Comparison of ENCODE assay signal across 8 mouse cellular contexts in the genomic region with DNA sequence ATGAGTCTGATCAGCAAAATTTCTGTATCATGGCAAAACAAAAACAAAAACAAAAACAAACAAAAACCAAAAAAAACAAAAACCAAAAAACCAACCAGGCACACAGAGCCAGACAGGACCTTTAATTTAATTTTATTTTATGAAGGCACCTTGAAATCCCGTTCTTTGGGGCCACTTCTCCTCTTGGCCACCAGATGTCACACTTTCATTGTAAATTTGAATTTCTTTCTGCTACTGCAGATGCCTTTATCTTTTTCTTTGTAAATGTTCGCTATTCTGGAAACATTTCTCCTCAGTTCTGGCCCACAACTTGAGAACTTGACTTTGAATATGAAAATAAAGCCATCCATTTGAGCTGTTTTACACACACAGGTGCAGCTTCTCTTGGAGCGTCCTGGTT.
DNase-seq lines count a peak whose midpoint lies in the region; ATAC-seq lines count a peak whose summit lies in the region.

No protein-coding gene starts in this region.

- H3K9ac ChIP-seq in hindbrain, embryonic 14.5 days, result no peak overlapping the region

- no peaks in the 10 kb centered on the region for H3K4me1 ChIP-seq in hindbrain, embryonic 14.5 days (replicated peaks; ENCODE audit: control insufficient read depth, insufficient read depth, low read length)
- H3K4me1 ChIP-seq in hindbrain, embryonic 10.5 days (replicated peaks), result no peaks in the 10 kb centered on the region

- DNase-seq in hindbrain, embryonic 14.5 days (ENCODE audit: low spot score), result peak; percentile 89
- DNase-seq in hindbrain, embryonic 10.5 days (ENCODE audit: low spot score), result no peak
- DNase-seq in 416B (ENCODE audit: low read depth), result peak; percentile 61
- peak; percentile 60 for DNase-seq in Muller cell, postnatal 12 days (ENCODE audit: inconsistent ontology term)
- DNase-seq in frontal cortex, adult 2 months (ENCODE audit: extremely low spot score in 1 of 2, low spot score in 1 of 2), result peak; percentile 19 to 83
- peak; percentile 13 for DNase-seq in retina, adult 2 months (ENCODE audit: low read depth, low spot score)
- DNase-seq in thymus, postnatal 36 days, result no peak
- DNase-seq in spleen, postnatal 4 days (ENCODE audit: low spot score in 2 of 2), result no peak

- no peak overlapping the region for H3K4me2 ChIP-seq in hindbrain, embryonic 14.5 days (replicated peaks)

- no peak overlapping the region for H3K27ac ChIP-seq in hindbrain, embryonic 14.5 days
- H3K27ac ChIP-seq in hindbrain, embryonic 10.5 days, result no peak overlapping the region

- no peak for ATAC-seq in hindbrain, embryonic 14.5 days (ENCODE audit: low FRiP score)

- H3K36me3 ChIP-seq in hindbrain, embryonic 14.5 days (replicated peaks; ENCODE audit: control insufficient read depth, insufficient read depth), result no peaks in the 10 kb centered on the region
- no peaks in the 10 kb centered on the region for H3K36me3 ChIP-seq in hindbrain, embryonic 10.5 days

- no peak overlapping the region for H3K4me3 ChIP-seq in hindbrain, embryonic 14.5 days (replicated peaks; ENCODE audit: low read length)
- no peak overlapping the region for H3K4me3 ChIP-seq in hindbrain, embryonic 10.5 days

- 24% methylated on average over 3 of the region's 3 CpGs for WGBS in hindbrain, embryonic 14.5 days
- 34% methylated on average over 3 of the region's 3 CpGs for WGBS in hindbrain, embryonic 10.5 days

- no peaks in the 10 kb centered on the region for H3K9me3 ChIP-seq in hindbrain, embryonic 14.5 days (ENCODE audit: control insufficient read depth, low read length)
- H3K9me3 ChIP-seq in hindbrain, embryonic 10.5 days, result no peaks in the 10 kb centered on the region

- H3K27me3 ChIP-seq in hindbrain, embryonic 14.5 days (ENCODE audit: control insufficient read depth, insufficient read depth, low read length), result peaks cover 5% of the 10 kb centered on the region; the same call in 1 of the 2 replicates
- peaks cover 17% of the 10 kb centered on the region for H3K27me3 ChIP-seq in hindbrain, embryonic 10.5 days (ENCODE audit: insufficient read depth, poor library complexity, severe bottlenecking)

Comparison
In these comparisons a context has a peak if more than half of its experiments do, and no peak if none do; other contexts are left out.
1. DNase-seq: peak in hindbrain, embryonic 14.5 days (single experiment), 416B (single experiment), Muller cell, postnatal 12 days (single experiment), frontal cortex, adult 2 months (2 of 2) and retina, adult 2 months (single experiment); none in hindbrain, embryonic 10.5 days (single experiment), thymus, postnatal 36 days (0 of 2) and spleen, postnatal 4 days (0 of 2).